Mouse (Mus musculus) right cerebral cortex, postnatal 25 days (tissue): ENCODE data around the gene Strc.

Experiments
- DNase-seq: peaks from one replicate; pipeline ENCODE4 v3.0.0; 2022

Gene Strc

DNA sequence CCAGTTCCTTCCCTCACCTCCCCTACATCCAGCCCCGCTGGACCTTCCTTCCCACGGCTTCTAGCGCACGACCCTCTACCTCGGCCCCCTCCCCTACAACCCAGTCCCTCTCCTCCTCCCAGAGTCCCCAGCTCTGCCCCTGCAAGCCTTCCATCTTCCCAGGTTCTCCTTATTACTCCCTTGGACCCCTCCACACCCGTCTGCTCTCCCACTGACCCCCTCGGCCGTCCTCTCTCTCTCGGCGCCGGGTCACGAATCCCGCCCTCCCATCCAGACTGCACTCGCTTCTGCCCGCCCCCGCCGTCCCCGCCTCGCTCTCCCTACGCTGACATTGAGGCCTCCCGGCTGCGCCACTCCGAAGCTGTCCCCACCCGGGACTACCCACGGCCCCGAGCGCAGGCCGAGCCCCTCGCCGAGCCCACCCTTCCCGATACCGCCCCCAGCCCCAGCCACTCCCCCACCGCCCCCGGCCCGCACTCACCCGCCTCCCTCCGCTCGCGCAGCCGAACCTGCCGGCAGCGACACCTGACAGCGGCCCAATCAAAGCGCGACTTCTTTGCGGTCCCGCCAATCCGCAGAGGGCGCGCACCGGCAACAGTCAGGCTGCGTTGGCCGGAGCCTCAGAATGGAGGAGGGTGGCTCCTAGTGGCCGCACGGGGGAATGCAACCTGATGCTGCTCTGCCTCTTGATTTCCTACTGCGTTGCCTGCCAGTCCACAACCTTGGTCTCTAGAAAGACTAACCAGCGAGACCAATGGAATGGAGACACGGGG is 32.0 kb downstream of the Strc start, which contains the start of gene Ppip5k1:
Ppip5k1 (minus strand) TSS at position 577 of the 773 bp plus-strand sequence.
- DNase-seq: peak; percentile 99

- no peak for DNase-seq
These were observed 32.6 kb downstream of the Strc start for GRCm38 (mm10) chr2:121354378-121354777.

DNA sequence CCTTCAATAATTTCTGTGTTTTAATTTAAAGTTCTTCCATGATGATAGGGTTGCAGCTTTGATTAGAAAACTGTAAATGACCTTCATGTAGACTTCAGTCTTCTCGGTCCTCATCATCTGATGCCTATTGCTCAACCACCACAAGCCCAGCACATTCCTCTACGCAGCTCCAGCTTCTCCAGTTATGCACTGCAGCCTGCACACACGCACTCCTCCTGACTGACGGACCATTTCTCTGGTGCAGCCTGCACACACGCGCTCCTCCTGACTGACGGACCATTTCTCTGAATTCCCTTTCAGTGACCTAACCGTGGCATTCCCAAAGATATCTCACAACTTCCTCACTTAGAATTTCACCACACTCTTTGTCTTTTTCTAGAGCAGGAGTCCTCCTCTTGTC is 33.8 kb downstream of the Strc start:
- DNase-seq: no peak

DNA sequence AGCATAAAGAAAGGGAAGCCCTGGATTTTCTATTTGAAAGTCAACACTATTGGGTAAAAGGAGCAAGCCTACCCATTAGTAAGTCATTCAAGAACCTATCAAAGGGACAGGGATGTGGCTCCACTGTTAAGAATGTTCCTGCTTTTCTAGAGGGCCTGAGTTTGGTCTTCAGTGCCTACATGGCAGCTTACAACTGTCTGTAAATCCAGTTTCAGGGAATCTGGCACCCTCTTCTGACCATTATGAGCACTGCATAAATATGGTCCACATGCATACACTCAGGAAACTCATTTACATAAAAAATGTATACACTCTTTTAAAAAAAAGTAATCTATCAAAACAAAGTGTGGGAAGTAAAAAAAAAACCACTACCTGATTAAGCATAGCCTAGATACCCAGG is 47.9 kb downstream of the Strc start:
- DNase-seq: no peak

GRCm38 (mm10) chr2:121329492-121329891 is 57.5 kb downstream of the Strc start:
- no peak for DNase-seq

DNA sequence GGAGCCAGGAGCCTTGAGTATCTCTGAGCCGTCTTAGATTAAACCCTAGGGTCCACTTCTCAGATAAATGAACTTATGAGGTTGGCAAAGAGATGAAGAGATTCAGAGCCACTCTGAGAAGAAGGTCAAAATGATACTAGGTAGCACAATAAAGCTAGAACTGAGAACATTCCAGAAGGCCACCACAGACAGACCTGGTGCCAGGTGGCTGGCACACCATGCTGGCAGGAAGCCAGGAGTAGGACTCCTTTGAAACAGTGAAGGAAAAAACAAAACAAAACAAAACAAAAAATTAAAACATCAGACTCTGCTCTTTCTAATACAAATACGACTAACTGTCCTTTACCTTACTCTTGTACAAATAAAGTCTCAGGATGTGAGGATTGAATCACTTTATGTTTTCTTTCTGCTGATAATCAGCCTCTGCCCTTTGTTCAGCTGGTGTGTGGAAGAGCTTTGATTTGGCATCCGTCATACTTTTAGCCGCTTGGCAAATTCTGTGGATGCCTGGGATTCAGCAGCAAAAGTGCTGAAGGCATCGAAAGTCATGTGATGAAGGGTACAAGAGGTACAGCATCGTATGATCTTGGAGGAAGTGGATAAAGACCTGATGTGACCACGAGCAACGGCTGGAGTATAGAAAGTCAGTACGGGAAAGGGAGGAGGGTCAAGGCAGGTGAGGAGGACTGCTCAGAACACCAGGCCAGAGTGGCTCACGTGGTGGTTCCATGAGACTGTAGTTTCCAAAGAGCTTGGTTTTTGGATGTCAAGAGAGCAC is 63.1 kb downstream of the Strc start:
- no peak for DNase-seq

DNA sequence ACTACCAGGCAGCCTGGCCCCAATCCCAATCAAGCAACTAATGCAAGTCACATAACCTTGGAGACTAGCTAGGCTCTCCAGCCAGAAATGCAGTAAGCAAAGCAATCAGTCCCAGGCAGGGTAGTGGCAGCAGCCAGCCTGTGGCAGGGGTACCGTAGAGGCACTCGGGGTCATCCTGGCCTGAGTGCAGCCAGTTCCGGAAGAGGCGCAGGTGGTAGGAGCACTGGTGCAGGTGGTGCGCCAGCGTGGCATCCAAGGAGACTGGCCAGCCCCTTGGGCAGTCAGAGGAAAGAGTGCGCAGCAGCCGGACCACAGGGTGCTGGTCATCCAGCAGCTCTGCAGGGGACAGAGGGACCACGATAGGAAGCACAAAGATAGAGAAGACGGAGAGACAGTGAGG is 63.9 kb downstream of the Strc start:
- no peak for DNase-seq

DNA sequence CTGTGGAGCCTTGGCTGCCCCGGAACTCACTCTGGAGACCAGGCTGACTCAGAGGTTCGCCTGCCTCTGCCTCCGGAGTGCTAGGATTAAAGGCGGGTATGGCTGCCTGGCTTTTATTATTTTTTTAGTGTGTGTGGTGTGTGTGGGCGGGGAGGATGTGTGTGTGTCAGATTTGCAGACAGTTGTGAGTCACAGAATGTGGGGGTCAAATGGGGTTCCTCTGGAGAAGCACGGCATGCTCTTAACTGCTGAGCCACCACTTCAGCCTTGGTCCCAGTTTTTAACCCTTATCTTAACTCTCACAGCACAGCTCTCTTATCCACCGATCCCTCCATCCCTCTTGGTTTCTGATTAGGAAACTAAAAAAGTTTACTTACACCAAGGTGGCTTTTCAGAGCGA is 70.7 kb downstream of the Strc start:
- DNase-seq: no peak
